In the genomic region with DNA sequence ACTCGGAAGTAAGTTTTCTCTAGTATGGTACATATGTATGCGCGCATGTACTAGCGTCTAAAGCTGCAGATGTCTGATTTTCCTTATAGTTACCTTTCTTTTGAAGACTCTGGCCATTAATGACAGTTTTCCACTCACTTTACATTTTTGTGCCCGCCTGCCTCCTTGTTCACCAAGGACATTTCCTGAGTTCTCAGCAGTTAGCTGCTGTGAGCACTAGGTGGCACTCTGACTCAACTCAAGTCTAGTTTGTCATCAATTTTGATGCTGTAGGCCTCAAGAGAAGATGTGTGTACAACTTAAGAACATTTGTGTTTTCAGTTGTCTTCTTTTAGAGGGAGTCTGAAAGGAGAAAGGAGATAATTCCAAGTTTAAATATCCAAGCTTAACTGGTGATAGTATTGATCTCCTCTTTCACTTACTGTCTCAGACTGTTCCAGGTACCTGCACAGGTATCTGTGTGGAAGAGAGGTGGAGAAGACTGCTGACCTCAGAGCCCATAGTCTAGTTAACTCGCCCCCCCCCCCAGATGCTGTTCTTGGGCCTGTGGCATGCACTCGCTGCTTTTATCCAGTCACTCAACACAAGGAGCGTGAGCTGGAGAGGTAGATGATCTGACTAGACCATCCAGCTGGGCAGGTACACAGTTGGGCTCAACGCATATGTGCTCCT, we compare ENCODE assay signal across 8 mouse cellular contexts. TPM values are rescaled to one million over a fixed set of nuclear protein-coding genes. Genes with fewer than 3 reads are reported as not detected.
A peak's percentile ranks its signal among the peaks of the same experiment; 100 is the strongest.
DNase-seq lines count a peak whose midpoint lies in the region; ATAC-seq and TF ChIP-seq lines count a peak whose summit lies in the region.

No protein-coding gene starts in this region.

- peaks cover 0 to 2% of the 10 kb centered on the region in 2 experiments for H3K36me3 ChIP-seq in CH12.LX (replicated peaks in 1 of 2; ENCODE audit: control insufficient read depth in 1 of 2, insufficient read depth in 1 of 2, low read length in 1 of 2)

- no peak overlapping the region for H3K4me2 ChIP-seq in CH12.LX (ENCODE audit: insufficient read depth, low read depth, poor library complexity, severe bottlenecking)

- H3K4me3 ChIP-seq in CH12.LX (replicated peaks in 1 of 3; ENCODE audit: low read depth in 2 of 3, low read length in 2 of 3, poor library complexity in 1 of 3) = no peak overlapping the region
- no peak overlapping the region for H3K4me3 ChIP-seq in cortical plate, adult 2 months (ENCODE audit: insufficient read depth, low read length)
- no peak overlapping the region for H3K4me3 ChIP-seq in lung, adult 2 months (replicated peaks; ENCODE audit: extremely low read depth, low read depth, low read length)

- no peak for TF ChIP-seq POLR2A in CH12.LX (IDR thresholded peaks at IDR 0.05; ENCODE audit: low read depth, low read length)
- no peak for TF ChIP-seq POLR2A in cortical plate, adult 2 months (IDR thresholded peaks at IDR 0.05; ENCODE audit: extremely low read depth, insufficient read depth, low read length)
- TF ChIP-seq POLR2A in lung, adult 2 months (IDR thresholded peaks at IDR 0.05; ENCODE audit: borderline replicate concordance, extremely low read depth, low read depth, low read length) = no peak

- no peaks in the 10 kb centered on the region for H3K9me3 ChIP-seq in CH12.LX (replicated peaks; ENCODE audit: low read length)

- dilution Hi-C loops in CH12.LX (cut with MboI; ENCODE audit: extremely low pct_ligation_motif_present, extremely low pct_unique_long_range_greater_than_20kb, low sequenced_read_pairs) = no loop called here

- H3K9ac ChIP-seq in CH12.LX (ENCODE audit: insufficient read depth, low read depth) = no peak overlapping the region

- TF ChIP-seq CTCF in CH12.LX (conservative IDR thresholded peaks at IDR 0.05 in 1 of 2, IDR thresholded peaks at IDR 0.05 in 1 of 2; ENCODE audit: low read depth in 2 of 2, low read length in 2 of 2) = peak; percentile 62 to 94; a peak in 3 of 4 replicates
- TF ChIP-seq CTCF in cortical plate, adult 2 months (IDR thresholded peaks at IDR 0.05; ENCODE audit: extremely low read depth, insufficient read depth, low read length) = peak; percentile 93
- TF ChIP-seq CTCF in lung, adult 2 months (IDR thresholded peaks at IDR 0.05; ENCODE audit: insufficient read depth, low read length) = peak; percentile 65

- TF ChIP-seq RAD21 in CH12.LX (IDR thresholded peaks at IDR 0.05; ENCODE audit: low read depth, low read length) = peak; percentile 97

- H3K27ac ChIP-seq in CH12.LX (ENCODE audit: insufficient read depth, low read depth) = no peak overlapping the region
- H3K27ac ChIP-seq in cortical plate, adult 2 months (ENCODE audit: insufficient read depth, low read length) = no peak overlapping the region

- no peaks in the 10 kb centered on the region for H3K27me3 ChIP-seq in CH12.LX (replicated peaks)

- peak; percentile 52; the same call in 1 of the 2 replicates for ATAC-seq in granulocyte monocyte progenitor cell, adult 5-6 weeks (replicated peaks; ENCODE audit: poor library complexity, severe bottlenecking)

- H3K4me1 ChIP-seq in CH12.LX (ENCODE audit: control insufficient read depth in 1 of 2, insufficient read depth in 2 of 2) = peaks cover 3 to 65% of the 10 kb centered on the region in 2 experiments
- H3K4me1 ChIP-seq in cortical plate, adult 2 months (ENCODE audit: control insufficient read depth, insufficient read depth, low read length) = 0 out of 2 replicates have a peak, but pooled peaks cover 1% of the 10 kb centered on the region
- H3K4me1 ChIP-seq in lung, adult 2 months (ENCODE audit: control insufficient read depth, insufficient read depth, low read length) = peaks cover 3% of the 10 kb centered on the region

- 54% methylated on average over 9 of the region's 9 CpGs for WGBS in lung, adult 2 months

- DNase-seq in CH12.LX (ENCODE audit: extremely low read depth) = peak; percentile 77
- peak; percentile 67 to 91 for DNase-seq in adrenal gland, adult (ENCODE audit: inconsistent age in 2 of 2, low spot score in 1 of 2)
- peak; percentile 69 for DNase-seq in kidney, postnatal 14 days
- peak; percentile 59 for DNase-seq in lung, adult 2 months
- DNase-seq in ovary, postnatal 36 days (ENCODE audit: low spot score) = peak; percentile 50
- peak; percentile 80 for DNase-seq in thymus, postnatal 4 days

- TF ChIP-seq EP300 in CH12.LX (IDR thresholded peaks at IDR 0.05; ENCODE audit: low read length) = no peak

- in situ Hi-C loops in CH12.LX (cut with MboI; ENCODE audit: low pct_ligation_motif_present, low pct_unique_long_range_greater_than_20kb, low sequenced_read_pairs) = loop anchor here (5.0 to 10.0 kb wide), 3 partner anchors 54 to 196 kb away; no protein-coding TSS in a partner anchor

- H3K79me2 ChIP-seq in CH12.LX (replicated peaks; ENCODE audit: control insufficient read depth, extremely low read depth, insufficient read depth, poor library complexity, severe bottlenecking) = no peaks in the 10 kb centered on the region; the same call in 1 of the 2 replicates

TF ChIP-seq in CH12.LX, 34 proteins besides CTCF, POLR2A, EP300 and RAD21:
- TF ChIP-seq HCFC1 (IDR thresholded peaks at IDR 0.05; ENCODE audit: low read depth, low read length) (no peak), MYC (IDR thresholded peaks at IDR 0.05; ENCODE audit: low read depth, low read length) (peak; percentile 35; the same call in 1 of the 2 replicates), ZNF384 (IDR thresholded peaks at IDR 0.05; ENCODE audit: low read depth, low read length) (no peak), TCF12 (IDR thresholded peaks at IDR 0.05; ENCODE audit: low read depth, low read length) (0 out of 2 replicates have a peak, but pooled peaks have one; percentile 10), ZMIZ1 (IDR thresholded peaks at IDR 0.05; ENCODE audit: low read depth, low read length) (no peak), MAZ (IDR thresholded peaks at IDR 0.05; ENCODE audit: low read depth, low read length) (0 out of 2 replicates have a peak, but pooled peaks have one; percentile 39), JUND (conservative IDR thresholded peaks at IDR 0.05; ENCODE audit: low read depth, low read length) (0 out of 2 replicates have a peak, but pooled peaks have one; percentile 11), ELF1 (IDR thresholded peaks at IDR 0.05; ENCODE audit: low read depth, low read length) (0 out of 2 replicates have a peak, but pooled peaks have one; percentile 13), MAFK (IDR thresholded peaks at IDR 0.05; ENCODE audit: insufficient replicate concordance, low read length) (0 out of 2 replicates have a peak, but pooled peaks have one; percentile 26), ZC3H11A (IDR thresholded peaks at IDR 0.05; ENCODE audit: low read depth, low read length) (peak; percentile 86), MXI1 (IDR thresholded peaks at IDR 0.05; ENCODE audit: low read depth, low read length) (0 out of 2 replicates have a peak, but pooled peaks have one; percentile 24), SMC3 (IDR thresholded peaks at IDR 0.05; ENCODE audit: low read depth, low read length) (peak; percentile 94)

RNA-seq across cellular contexts. Expression of gene Sesn1, which starts 21.3 kb away (rescaled TPM):
- total RNA-seq in CH12.LX (2012; rRNA removed) = 9.6 and 10.4 TPM in 2 replicates
- total RNA-seq in CH12.LX (2014; rRNA removed) = 27.8 and 30.8 TPM in 2 replicates
- polyA plus RNA-seq in CH12.LX (2012; ENCODE audit: insufficient read length, low read depth) = 22.0 and 23.5 TPM in 2 replicates
- 51.0 and 56.0 TPM in 2 replicates for polyA plus RNA-seq in cortical plate, adult 2 months (2012; rRNA removed)
- total RNA-seq in granulocyte monocyte progenitor cell, adult 5-6 weeks (2014; fragmentation: Nextera tagmentation) = 30.8 and 31.3 TPM in 2 replicates
- 21.9 and 24.0 TPM in 2 replicates for total RNA-seq in granulocyte monocyte progenitor cell, adult 5-6 weeks (2017)
- 15.9 and 20.8 TPM in 2 replicates for polyA plus RNA-seq in lung, adult 2 months (2012; rRNA removed)

RNA-seq across cellular contexts. Expression of gene Cep57l1, which starts 21.3 kb away (rescaled TPM):
- total RNA-seq in CH12.LX (2012; rRNA removed) (14.1 TPM in 2 replicates), CH12.LX (2014; rRNA removed) (28.1 and 29.2 TPM in 2 replicates)
- 19.4 and 19.8 TPM in 2 replicates for polyA plus RNA-seq in CH12.LX (2012; ENCODE audit: insufficient read length, low read depth)
- 6.0 and 6.5 TPM in 2 replicates for polyA plus RNA-seq in cortical plate, adult 2 months (2012; rRNA removed)
- total RNA-seq in granulocyte monocyte progenitor cell, adult 5-6 weeks (2014; fragmentation: Nextera tagmentation) = 36.0 and 47.6 TPM in 2 replicates
- total RNA-seq in granulocyte monocyte progenitor cell, adult 5-6 weeks (2017) = 29.2 and 43.4 TPM in 2 replicates
- polyA plus RNA-seq in lung, adult 2 months (2012; rRNA removed) = 0.79 and 1.4 TPM in 2 replicates
